Mouse (Mus musculus) C2C12 (cell line): Measurements from ENCODE around the gene Fam131a. TPM values are rescaled to one million over a fixed set of nuclear protein-coding genes. Genes with fewer than 3 reads are reported as not detected.
A peak's percentile ranks its signal among the peaks of the same experiment; 100 is the strongest.

ENCODE experiments used
- H3K27me3 ChIP-seq: one replicate; pipeline ENCODE4 v1.6.1; 2011; ENCODE audit not compliant: control insufficient read depth, insufficient read depth, insufficient read length
- H3K36me3 ChIP-seq: one replicate; pipeline ENCODE4 v1.6.1; 2011; ENCODE audit not compliant: control insufficient read depth, insufficient read depth
- H3K4me3 ChIP-seq: one replicate; pipeline ENCODE4 v1.5.1; 2011; ENCODE audit warnings: mild to moderate bottlenecking, control low read depth; ENCODE audit not compliant: poor library complexity, insufficient read depth, severe bottlenecking
- H3K79me2 ChIP-seq: one replicate; pipeline ENCODE4 v1.6.1; 2011; ENCODE audit not compliant: control insufficient read depth, insufficient read depth
- H3K79me3 ChIP-seq: one replicate; pipeline ENCODE4 v1.6.1; 2011; ENCODE audit warnings: low read depth, control low read depth
- H3ac ChIP-seq: one replicate; pipeline ENCODE3; 2011; ENCODE audit warnings: low read depth; ENCODE audit not compliant: control insufficient read depth, insufficient read length
- CEBPB ChIP-seq: IDR thresholded peaks from one replicate; pipeline ENCODE4 v1.6.1; 2011; ENCODE audit warnings: low read depth, mild to moderate bottlenecking, control low read depth, moderate library complexity
- CTCF ChIP-seq: IDR thresholded peaks from one replicate; pipeline ENCODE4 v1.5.1; 2011; ENCODE audit not compliant: control insufficient read depth, insufficient read depth, insufficient read length
- FOSL1 ChIP-seq: IDR thresholded peaks from one replicate; pipeline ENCODE4 v1.8.0; 2011; ENCODE audit warnings: mild to moderate bottlenecking, low read length; ENCODE audit not compliant: poor library complexity, insufficient read depth, severe bottlenecking
- MAX ChIP-seq: IDR thresholded peaks from one replicate; pipeline ENCODE4 v1.6.1; 2011; ENCODE audit warnings: mild to moderate bottlenecking, control low read depth
- MYOD1 ChIP-seq: IDR thresholded peaks from one replicate; pipeline ENCODE4 v1.6.1; 2011; ENCODE audit warnings: low read depth; ENCODE audit not compliant: control insufficient read depth, insufficient read length
- MYOG ChIP-seq: IDR thresholded peaks from one replicate; pipeline ENCODE4 v1.6.1; 2011; ENCODE audit not compliant: control insufficient read depth, insufficient read length; ENCODE audit errors: extremely low read depth
- USF1 ChIP-seq: IDR thresholded peaks from one replicate; pipeline ENCODE4 v1.6.1; 2011; ENCODE audit warnings: low read depth, mild to moderate bottlenecking, control low read depth, moderate library complexity
- polyA plus RNA-seq: library from polyadenylated mRNA; unstranded; fragments of >200 nt; fragmentation: generic; extraction: Trizol; gene quantifications from one replicate; pipeline ENCODE4 v1.2.1, GENCODE M21; 2012; ENCODE audit warnings: missing spikeins

Gene Fam131a
- polyA plus RNA-seq, 1 experiment: 0.05 TPM

DNA sequence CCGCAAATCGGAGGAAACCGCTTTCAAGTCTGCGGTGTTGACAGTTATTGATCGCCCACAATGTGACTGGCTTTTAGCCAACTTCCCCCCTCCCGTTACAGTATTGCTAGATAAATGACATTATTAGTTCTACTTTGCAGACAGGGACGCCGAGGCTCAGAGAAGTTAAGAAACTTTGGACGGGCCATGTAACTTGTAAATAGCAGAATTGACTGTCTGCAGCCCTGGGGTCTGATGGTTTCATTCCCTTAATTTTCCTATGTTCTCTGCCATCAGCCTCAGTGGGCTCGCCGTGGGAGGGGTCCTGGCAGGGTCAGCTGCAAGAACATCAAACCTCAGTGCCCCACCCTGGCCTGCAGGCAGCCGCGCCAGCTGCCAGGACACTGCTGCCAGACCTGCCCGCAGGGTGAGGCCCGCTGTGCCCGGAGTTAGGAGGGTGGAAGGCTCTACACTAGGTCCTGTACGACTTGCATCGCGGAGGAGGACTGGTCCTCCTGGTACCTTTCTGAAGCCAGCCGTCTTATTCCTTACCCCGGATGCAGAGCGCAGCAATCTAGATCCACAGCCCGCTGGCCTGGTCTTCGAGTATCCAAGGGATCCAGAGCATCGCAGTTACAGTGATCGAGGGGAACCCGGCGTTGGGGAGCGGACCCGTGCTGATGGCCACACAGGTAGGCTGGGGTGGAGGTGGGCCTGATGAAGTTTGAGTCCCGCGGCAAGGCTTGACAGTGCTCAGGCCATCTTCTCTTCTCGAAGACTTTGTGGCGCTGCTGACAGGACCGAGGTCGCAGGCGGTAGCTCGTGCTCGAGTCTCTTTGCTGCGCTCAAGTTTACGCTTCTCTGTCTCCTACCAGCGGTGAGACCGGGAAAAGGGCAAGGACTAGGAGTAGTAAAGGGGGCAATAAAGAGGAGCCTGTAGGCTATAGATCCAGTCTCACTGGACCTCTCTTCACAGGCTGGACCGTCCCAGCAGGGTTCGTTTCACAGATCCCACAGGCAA is 41.0 kb downstream of the Fam131a start, which contains the start of gene Thpo:
TSS of gene Thpo (minus strand) at position 781 of the 1,000 bp plus-strand sequence.
- Histone ChIP-seq H3K79me3 (no peaks in the 10 kb centered on the region), H3K4me3 (no peak within 1 kb of the TSS), H3ac (peak within 1 kb of the TSS; percentile 36), H3K79me2 (no peaks in the 10 kb centered on the region), H3K36me3 (no peaks in the 10 kb centered on the region), H3K27me3 (peaks cover 10% of the 10 kb centered on the region)
- TF ChIP-seq MAX: no peak
- no peak for TF ChIP-seq FOSL1
- TF ChIP-seq MYOG: no peak
- TF ChIP-seq CTCF: no peak
- no peak for TF ChIP-seq CEBPB
- no peak for TF ChIP-seq USF1
- TF ChIP-seq MYOD1: no peak

DNA sequence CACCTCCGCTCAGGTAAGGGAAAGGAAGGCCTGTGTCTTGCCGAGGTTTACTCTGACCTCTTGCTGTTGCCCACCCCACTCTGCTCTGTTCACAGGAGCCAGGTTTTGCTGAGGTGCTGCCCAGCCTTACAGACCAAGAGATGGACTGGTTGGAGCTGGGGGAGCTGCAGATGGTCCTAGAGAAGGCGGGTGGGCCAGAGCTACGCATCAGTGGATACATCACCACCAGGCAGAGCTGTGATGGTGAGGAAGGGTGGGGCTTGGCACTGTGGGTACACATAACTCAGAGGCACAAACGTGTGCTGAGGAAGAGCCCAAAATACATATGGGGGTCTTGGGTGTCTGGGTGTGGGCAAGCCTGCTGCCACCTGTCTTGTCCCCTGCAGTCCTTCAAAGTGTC is 42.6 kb downstream of the Fam131a start:
- no peak for TF ChIP-seq FOSL1
- no peak for TF ChIP-seq CTCF
- TF ChIP-seq CEBPB: no peak
- TF ChIP-seq MYOG: no peak
- TF ChIP-seq MAX: no peak
- no peak for TF ChIP-seq MYOD1
- no peak for TF ChIP-seq USF1
- no peak overlapping the region for H3K4me3 ChIP-seq
- no peak overlapping the region for H3ac ChIP-seq
- H3K27me3 ChIP-seq: peaks cover 15% of the 10 kb centered on the region
- H3K79me2 ChIP-seq: no peaks in the 10 kb centered on the region
- no peaks in the 10 kb centered on the region for H3K79me3 ChIP-seq
- H3K36me3 ChIP-seq: no peaks in the 10 kb centered on the region

GRCm38 (mm10) chr16:20736168-20736567 is 43.1 kb downstream of the Fam131a start:
- no peak for TF ChIP-seq MAX
- no peak for TF ChIP-seq USF1
- TF ChIP-seq MYOD1: no peak
- TF ChIP-seq FOSL1: no peak
- no peak for TF ChIP-seq CEBPB
- no peak for TF ChIP-seq CTCF
- no peak for TF ChIP-seq MYOG

DNA sequence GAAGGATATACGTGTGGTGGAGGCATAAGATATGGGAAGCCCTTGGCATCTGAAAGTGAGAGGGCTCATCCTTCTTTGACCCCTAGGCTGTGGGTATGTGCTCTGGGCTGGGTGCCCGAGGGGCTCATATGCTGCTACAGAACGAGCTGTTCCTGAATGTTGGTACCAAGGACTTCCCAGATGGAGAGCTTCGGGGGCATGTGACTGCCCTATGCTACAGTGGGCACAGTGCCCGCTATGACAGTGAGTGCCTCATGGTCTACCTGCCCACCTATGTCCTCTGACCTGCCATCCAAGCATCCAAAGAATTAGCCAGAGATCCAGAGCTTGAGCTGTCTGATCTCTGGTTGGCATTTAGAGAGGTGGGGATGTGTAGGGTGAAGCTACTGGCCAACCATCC is 43.8 kb downstream of the Fam131a start:
- H3K36me3 ChIP-seq: no peaks in the 10 kb centered on the region
- H3K27me3 ChIP-seq: peaks cover 15% of the 10 kb centered on the region
- H3K79me2 ChIP-seq: no peaks in the 10 kb centered on the region
- H3ac ChIP-seq: no peak overlapping the region
- H3K4me3 ChIP-seq: no peak overlapping the region
- no peak for TF ChIP-seq CTCF
- no peaks in the 10 kb centered on the region for H3K79me3 ChIP-seq

More at GRCm38 (mm10) chr16:20736168-20736567, 43.1 kb downstream of the Fam131a start:
- H3K36me3 ChIP-seq: no peaks in the 10 kb centered on the region
- no peak overlapping the region for H3K4me3 ChIP-seq
- H3K79me3 ChIP-seq: no peaks in the 10 kb centered on the region
- no peak overlapping the region for H3ac ChIP-seq
- peaks cover 15% of the 10 kb centered on the region for H3K27me3 ChIP-seq
- no peaks in the 10 kb centered on the region for H3K79me2 ChIP-seq

GRCm38 (mm10) chr16:20739845-20740244 is 46.8 kb downstream of the Fam131a start:
- H3K27me3 ChIP-seq: peaks cover 11% of the 10 kb centered on the region
- TF ChIP-seq MYOG (no peak), MAX (no peak), MYOD1 (no peak), FOSL1 (no peak), USF1 (no peak), CTCF (no peak), CEBPB (no peak)
- H3K36me3 ChIP-seq: no peaks in the 10 kb centered on the region
- H3K4me3 ChIP-seq: no peak overlapping the region
- no peaks in the 10 kb centered on the region for H3K79me3 ChIP-seq
- H3K79me2 ChIP-seq: no peaks in the 10 kb centered on the region
- no peak overlapping the region for H3ac ChIP-seq

- no peaks in the 10 kb centered on the region for H3K36me3 ChIP-seq
- H3K27me3 ChIP-seq: no peaks in the 10 kb centered on the region
- H3K4me3 ChIP-seq: no peak overlapping the region
- H3ac ChIP-seq: no peak overlapping the region
- H3K79me3 ChIP-seq: no peaks in the 10 kb centered on the region
- TF ChIP-seq MYOG (no peak), MYOD1 (peak; percentile 40)
- H3K79me2 ChIP-seq: no peaks in the 10 kb centered on the region
These were observed 53.6 kb downstream of the Fam131a start for GRCm38 (mm10) chr16:20746641-20747040.
